Mouse (Mus musculus) intestine, embryonic 15.5 days (tissue): ENCODE results near the gene Intu. TPM values are rescaled to one million over a fixed set of nuclear protein-coding genes. Genes with fewer than 3 reads are reported as not detected.

Source experiments
- ATAC-seq: fragments of 200-750 bp; cut with Nextera tagmentation; 2 replicates; pipeline ENCODE4 v1.8.0; 2017; ENCODE audit warnings: moderate TSS enrichment, moderate library complexity
- H3K27ac ChIP-seq: fragments of 300-500 bp; sonication (generic); 2 replicates; pipeline ENCODE4 v1.5.1; 2015; ENCODE audit warnings: mild to moderate bottlenecking, inconsistent platforms
- H3K27me3 ChIP-seq: fragments of 300-500 bp; sonication (generic); replicated peaks from 2 replicates; pipeline ENCODE4 v1.6.1; 2015; ENCODE audit warnings: inconsistent platforms
- H3K36me3 ChIP-seq: fragments of 300-500 bp; sonication (generic); 2 replicates; pipeline ENCODE4 v1.6.1; 2015; ENCODE audit warnings: inconsistent platforms
- H3K4me1 ChIP-seq: fragments of 300-500 bp; sonication (generic); replicated peaks from 2 replicates; pipeline ENCODE4 v1.6.1; 2015; ENCODE audit warnings: inconsistent platforms
- H3K4me2 ChIP-seq: fragments of 300-500 bp; sonication (generic); replicated peaks from 2 replicates; pipeline ENCODE4 v1.6.1; 2015; ENCODE audit warnings: mild to moderate bottlenecking, inconsistent platforms
- H3K4me3 ChIP-seq: fragments of 300-500 bp; sonication (generic); replicated peaks from 2 replicates; pipeline ENCODE4 v1.5.1; 2015; ENCODE audit warnings: inconsistent platforms
- H3K9ac ChIP-seq: fragments of 300-500 bp; sonication (generic); 2 replicates; pipeline ENCODE4 v1.6.1; 2015; ENCODE audit warnings: inconsistent platforms
- H3K9me3 ChIP-seq: fragments of 300-500 bp; sonication (generic); 2 replicates; pipeline ENCODE4 v1.6.1; 2016; ENCODE audit warnings: inconsistent platforms
- WGBS: fragments of 180-500 bp; shearing (Covaris S2); methylation state at CpG from one replicate; pipeline ENCODE4 v1.1.7; 2015; 5-methylcytosine and 5-hydroxymethylcytosine counted together
- polyA plus RNA-seq: library from polyadenylated mRNA; unstranded; fragments of >200 nt; fragmentation: Nextera tagmentation; extraction: Ambion mirVana; gene quantifications from 2 replicates; pipeline ENCODE4 v1.2.1, GENCODE M21; 2015

Intu gene
- polyA plus RNA-seq, 1 experiment from 2014 or later = 1.9 TPM

- ATAC-seq = no peak
- Histone ChIP-seq H3K27me3 (no peaks in the 10 kb centered on the region), H3K4me2 (no peak overlapping the region), H3K4me1 (0 out of 2 replicates have a peak, but pooled peaks cover 3% of the 10 kb centered on the region), H3K27ac (no peak overlapping the region), H3K36me3 (no peaks in the 10 kb centered on the region), H3K9me3 (no peaks in the 10 kb centered on the region), H3K9ac (no peak overlapping the region), H3K4me3 (no peak overlapping the region)
- 75% methylated on average over 10 of the region's 10 CpGs for WGBS
Observed at GRCm38 (mm10) chr3:40693435-40693834, 162.3 kb downstream of the Intu start.

GRCm38 (mm10) chr3:40693960-40694359, 162.9 kb downstream of the Intu start:
- Histone ChIP-seq H3K9ac (no peak overlapping the region), H3K36me3 (no peaks in the 10 kb centered on the region), H3K4me1 (0 out of 2 replicates have a peak, but pooled peaks cover 3% of the 10 kb centered on the region), H3K4me3 (no peak overlapping the region), H3K4me2 (no peak overlapping the region), H3K27ac (no peak overlapping the region), H3K9me3 (no peaks in the 10 kb centered on the region), H3K27me3 (no peaks in the 10 kb centered on the region)
- 72% methylated on average over 7 of the region's 7 CpGs for WGBS
- no peak for ATAC-seq

GRCm38 (mm10) chr3:40694438-40694837, 163.4 kb downstream of the Intu start:
- ATAC-seq = peak; percentile 49

GRCm38 (mm10) chr3:40695162-40695561, 164.1 kb downstream of the Intu start:
- no peaks in the 10 kb centered on the region for H3K27me3 ChIP-seq
- 92% methylated on average over 2 of the region's 2 CpGs for WGBS
- no peak overlapping the region for H3K9ac ChIP-seq
- no peak overlapping the region for H3K4me3 ChIP-seq
- 0 out of 2 replicates have a peak, but pooled peaks cover 3% of the 10 kb centered on the region for H3K4me1 ChIP-seq
- H3K4me2 ChIP-seq = no peak overlapping the region
- no peak overlapping the region for H3K27ac ChIP-seq
- no peaks in the 10 kb centered on the region for H3K36me3 ChIP-seq
- no peak for ATAC-seq
- no peaks in the 10 kb centered on the region for H3K9me3 ChIP-seq

More at GRCm38 (mm10) chr3:40694438-40694837, 163.4 kb downstream of the Intu start:
- 32% methylated on average over 2 of the region's 2 CpGs for WGBS
- no peaks in the 10 kb centered on the region for H3K9me3 ChIP-seq
- H3K9ac ChIP-seq = no peak overlapping the region
- 0 out of 2 replicates have a peak, but pooled peaks cover 3% of the 10 kb centered on the region for H3K4me1 ChIP-seq
- no peak overlapping the region for H3K4me2 ChIP-seq
- H3K27ac ChIP-seq = no peak overlapping the region
- H3K27me3 ChIP-seq = no peaks in the 10 kb centered on the region
- no peaks in the 10 kb centered on the region for H3K36me3 ChIP-seq
- H3K4me3 ChIP-seq = no peak overlapping the region

GRCm38 (mm10) chr3:40698834-40699233, 167.7 kb downstream of the Intu start:
- H3K9ac ChIP-seq = no peak overlapping the region
- 73% methylated on average over 3 of the region's 3 CpGs for WGBS
- H3K4me3 ChIP-seq = no peak overlapping the region
- 0 out of 2 replicates have a peak, but pooled peaks cover 3% of the 10 kb centered on the region for H3K4me1 ChIP-seq
- H3K9me3 ChIP-seq = no peaks in the 10 kb centered on the region
- ATAC-seq = no peak
- H3K27ac ChIP-seq = no peak overlapping the region
- H3K36me3 ChIP-seq = no peaks in the 10 kb centered on the region
- H3K27me3 ChIP-seq = no peaks in the 10 kb centered on the region
- no peak overlapping the region for H3K4me2 ChIP-seq

GRCm38 (mm10) chr3:40704816-40705430, 173.8 kb downstream of the Intu start:
- H3K4me3 ChIP-seq = no peak overlapping the region
- WGBS = 72% methylated on average over 5 of the region's 5 CpGs
- no peak for ATAC-seq
- no peaks in the 10 kb centered on the region for H3K9me3 ChIP-seq
- no peak overlapping the region for H3K9ac ChIP-seq
- no peak overlapping the region for H3K27ac ChIP-seq
- H3K36me3 ChIP-seq = no peaks in the 10 kb centered on the region
- H3K4me2 ChIP-seq = no peak overlapping the region
- H3K4me1 ChIP-seq = no peaks in the 10 kb centered on the region
- H3K27me3 ChIP-seq = no peaks in the 10 kb centered on the region

GRCm38 (mm10) chr3:40708655-40709054, 177.6 kb downstream of the Intu start, which contains the start of gene Slc25a31:
Gene Slc25a31 (plus strand): TSS chr3:40708855.
- Histone ChIP-seq H3K4me2 (no peak within 1 kb of the TSS), H3K9ac (no peak within 1 kb of the TSS), H3K27ac (no peak within 1 kb of the TSS), H3K27me3 (no peaks in the 10 kb centered on the region), H3K36me3 (no peaks in the 10 kb centered on the region), H3K4me1 (no peaks in the 10 kb centered on the region), H3K4me3 (no peak within 1 kb of the TSS), H3K9me3 (no peaks in the 10 kb centered on the region)
- ATAC-seq = no peak
- 91% methylated on average over 30 of the region's 30 CpGs for WGBS

GRCm38 (mm10) chr3:40716056-40716455, 185.0 kb downstream of the Intu start:
- no peaks in the 10 kb centered on the region for H3K27me3 ChIP-seq
- WGBS = 25% methylated on average over 1 of the region's 1 CpGs
- H3K4me3 ChIP-seq = no peak overlapping the region
- ATAC-seq = peak; percentile 65
- no peaks in the 10 kb centered on the region for H3K4me1 ChIP-seq
- no peaks in the 10 kb centered on the region for H3K36me3 ChIP-seq
- H3K9ac ChIP-seq = no peak overlapping the region
- H3K9me3 ChIP-seq = no peaks in the 10 kb centered on the region
- no peak overlapping the region for H3K27ac ChIP-seq
- no peak overlapping the region for H3K4me2 ChIP-seq

- Histone ChIP-seq H3K4me1 (no peaks in the 10 kb centered on the region), H3K36me3 (no peaks in the 10 kb centered on the region)
- WGBS = 68% methylated on average over 3 of the region's 3 CpGs
Observed at GRCm38 (mm10) chr3:40719022-40719421, 187.9 kb downstream of the Intu start.

GRCm38 (mm10) chr3:40738381-40738912, 207.4 kb downstream of the Intu start:
- Histone ChIP-seq H3K4me2 (no peak overlapping the region), H3K9me3 (no peaks in the 10 kb centered on the region), H3K9ac (no peak overlapping the region), H3K27me3 (no peaks in the 10 kb centered on the region), H3K27ac (no peak overlapping the region), H3K4me1 (no peaks in the 10 kb centered on the region), H3K36me3 (no peaks in the 10 kb centered on the region), H3K4me3 (no peak overlapping the region)
- WGBS = 64% methylated on average over 6 of the region's 6 CpGs
- no peak for ATAC-seq

More at GRCm38 (mm10) chr3:40719022-40719421, 187.9 kb downstream of the Intu start:
- Histone ChIP-seq H3K27ac (no peak overlapping the region), H3K27me3 (no peaks in the 10 kb centered on the region), H3K4me2 (no peak overlapping the region), H3K9ac (no peak overlapping the region), H3K4me3 (no peak overlapping the region), H3K9me3 (no peaks in the 10 kb centered on the region)
- ATAC-seq = no peak

- no peaks in the 10 kb centered on the region for H3K27me3 ChIP-seq
Observed at GRCm38 (mm10) chr3:40744024-40744835, 213.1 kb downstream of the Intu start, which contains the start of gene Hspa4l. Gene Hspa4l (plus strand): TSS chr3:40744495.

More at GRCm38 (mm10) chr3:40744024-40744835, 213.1 kb downstream of the Intu start, which contains the start of gene Hspa4l:
- no peaks in the 10 kb centered on the region for H3K9me3 ChIP-seq
- H3K4me3 ChIP-seq = peak within 1 kb of the TSS; percentile 72
- 0 out of 2 replicates have a peak, but pooled peaks cover 3% of the 10 kb centered on the region for H3K4me1 ChIP-seq
- ATAC-seq = no peak
- H3K27ac ChIP-seq = peak within 1 kb of the TSS; percentile 67
- WGBS = 32% methylated on average over 16 of the region's 16 CpGs
- H3K36me3 ChIP-seq = no peaks in the 10 kb centered on the region
- peak within 1 kb of the TSS; percentile 97 for H3K4me2 ChIP-seq
- peak within 1 kb of the TSS; percentile 66 for H3K9ac ChIP-seq
